Mouse (Mus musculus) gastrocnemius, postnatal 14 days (tissue): ENCODE measurements at regions not wholly inside any gene's neighbourhood (a gene's known extent, or its start where the extent isn't known, plus 50 kb on each side); places are given as distances from the start of the nearest gene placed in this dataset.

Experiments
- DNase-seq: peaks from one replicate; pipeline ENCODE4 v3.0.0; 2021; ENCODE audit warnings: mixed read lengths
- intact Hi-C: fragments of 180-260 bp; cut with DNase I; formaldehyde crosslinking; loops from one replicate; pipeline ENCODE4 v1.15.1; 2025; ENCODE audit warnings: low total_unique reads

- intact Hi-C loops, result no loop called here
- DNase-seq, result no peak
These were observed 292.3 kb downstream of the Lmx1a start for GRCm38 (mm10) chr1:167981292-167981691.

DNA sequence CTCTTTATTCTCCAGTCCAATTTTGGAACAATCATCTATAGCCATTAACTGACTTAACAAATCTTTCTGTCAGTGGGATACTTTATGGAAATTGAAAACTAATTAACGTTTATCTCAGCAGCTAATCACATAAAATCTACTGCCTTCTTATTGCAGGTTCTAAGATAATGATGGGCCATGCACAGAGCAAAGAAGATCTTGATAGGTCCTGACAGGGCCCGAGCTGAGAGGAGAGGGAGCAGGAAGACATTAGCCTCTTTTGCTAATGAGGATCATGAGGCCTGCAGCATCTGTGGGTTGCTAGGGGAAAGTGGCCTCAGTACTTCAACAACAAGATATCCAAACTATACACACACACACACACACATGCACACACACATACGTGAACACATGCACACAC lies 318.4 kb downstream of the Lmx1a start:
- intact Hi-C loops, result no loop called here
- no peak for DNase-seq

GRCm38 (mm10) chr1:168008216-168008615 lies 319.2 kb downstream of the Lmx1a start:
- DNase-seq, result no peak
- intact Hi-C loops, result no loop called here

DNA sequence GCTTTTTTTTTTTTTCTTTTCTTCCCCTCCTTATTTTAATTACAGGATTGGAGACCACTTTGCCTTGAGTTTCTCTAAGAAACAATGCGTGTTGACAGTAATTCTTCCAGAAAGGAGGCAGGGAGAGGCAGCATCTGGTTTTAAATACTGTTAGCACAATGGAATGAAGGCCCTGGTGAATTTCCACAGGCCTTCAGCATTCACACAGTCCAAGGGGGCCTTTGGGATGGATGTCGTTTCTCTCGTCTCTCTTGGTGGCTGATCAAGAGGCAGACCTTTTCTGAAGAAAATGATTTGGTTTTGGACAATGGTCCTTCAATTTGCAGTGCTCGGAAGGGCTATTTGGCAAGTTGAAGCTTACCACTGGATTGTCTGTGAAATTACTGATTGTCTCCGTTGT lies 321.4 kb downstream of the Lmx1a start:
- intact Hi-C loops, result no loop called here
- no peak for DNase-seq

- no peak for DNase-seq
- intact Hi-C loops, result no loop called here
These were observed 323.0 kb downstream of the Lmx1a start for GRCm38 (mm10) chr1:168012069-168012468.

GRCm38 (mm10) chr1:168012611-168013010 lies 323.6 kb downstream of the Lmx1a start:
- DNase-seq, result no peak
- intact Hi-C loops, result no loop called here

- DNase-seq, result no peak
- intact Hi-C loops, result no loop called here
These were observed 327.4 kb downstream of the Lmx1a start for GRCm38 (mm10) chr1:168016375-168016890.

DNA sequence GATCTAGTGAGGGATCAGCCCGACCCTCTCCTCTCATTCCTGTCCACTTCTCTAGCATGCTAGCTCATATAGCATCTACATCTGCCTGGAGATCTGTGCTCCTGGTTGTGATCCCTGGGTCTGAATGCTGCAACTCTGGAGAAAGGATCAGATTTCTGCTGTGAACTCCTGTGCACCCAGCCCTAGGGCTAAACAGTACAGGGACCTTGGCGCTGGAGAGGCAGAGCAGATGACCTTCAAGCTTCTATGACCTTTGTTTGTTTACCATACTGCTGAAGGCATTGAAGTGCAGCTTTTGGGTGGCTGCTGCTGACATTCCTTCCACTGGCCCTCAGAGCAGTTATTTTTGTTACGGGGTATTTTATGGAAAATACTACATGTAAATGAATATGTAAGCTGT lies 337.4 kb downstream of the Lmx1a start:
- no peak for DNase-seq
- intact Hi-C loops, result no loop called here

DNA sequence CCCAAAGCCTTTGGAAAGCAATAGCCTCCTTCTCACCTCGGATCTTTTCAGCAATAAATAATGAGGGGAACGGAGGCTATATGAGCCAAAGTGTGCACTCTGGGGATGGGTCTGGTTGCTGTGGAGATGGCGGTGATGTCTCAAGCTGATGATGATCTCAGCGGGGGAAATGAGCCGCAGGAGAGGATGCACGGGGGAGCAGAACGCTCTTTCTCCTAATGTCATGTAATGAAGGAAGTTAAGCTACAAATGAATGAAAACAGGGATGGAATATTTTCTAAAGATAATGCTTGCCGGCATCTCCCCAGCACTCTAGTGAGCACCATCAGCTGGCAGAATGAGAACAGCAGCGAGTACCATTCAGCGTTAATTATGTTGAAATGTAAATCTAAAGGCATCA lies 355.7 kb downstream of the Lmx1a start:
- peak; percentile 5 for DNase-seq
- intact Hi-C loops, result no loop called here

GRCm38 (mm10) chr1:168046347-168046746 lies 357.3 kb downstream of the Lmx1a start:
- intact Hi-C loops, result no loop called here
- DNase-seq, result no peak

- intact Hi-C loops, result no loop called here
- no peak for DNase-seq
These were observed 357.7 kb downstream of the Lmx1a start for GRCm38 (mm10) chr1:168046749-168047148.

GRCm38 (mm10) chr1:168049965-168050364 lies 360.9 kb downstream of the Lmx1a start:
- intact Hi-C loops, result no loop called here
- no peak for DNase-seq

- intact Hi-C loops, result no loop called here
These were observed 367.4 kb downstream of the Lmx1a start for GRCm38 (mm10) chr1:168056479-168056878.

DNA sequence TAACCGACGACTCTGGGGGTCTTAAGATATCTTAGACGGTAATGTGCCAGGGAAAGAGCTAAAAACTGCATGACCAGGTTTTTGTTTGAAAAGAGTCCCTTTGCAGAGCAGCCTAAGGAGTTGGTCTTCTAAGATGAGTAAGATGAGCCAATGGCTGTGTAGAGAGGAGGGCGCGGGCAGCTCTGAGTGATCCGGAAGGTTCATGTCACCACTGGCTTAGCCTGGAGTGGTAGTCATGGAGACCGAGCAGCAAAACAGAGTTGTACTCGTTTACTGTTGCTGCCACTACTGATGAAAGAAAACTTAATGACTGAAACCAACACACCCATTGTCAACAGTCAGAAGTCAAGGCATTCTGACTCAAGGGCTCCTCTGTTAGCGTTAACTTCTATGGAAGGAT lies 368.4 kb downstream of the Lmx1a start:
- DNase-seq, result no peak
- intact Hi-C loops, result no loop called here

More at GRCm38 (mm10) chr1:168056479-168056878, 367.4 kb downstream of the Lmx1a start:
- no peak for DNase-seq

DNA sequence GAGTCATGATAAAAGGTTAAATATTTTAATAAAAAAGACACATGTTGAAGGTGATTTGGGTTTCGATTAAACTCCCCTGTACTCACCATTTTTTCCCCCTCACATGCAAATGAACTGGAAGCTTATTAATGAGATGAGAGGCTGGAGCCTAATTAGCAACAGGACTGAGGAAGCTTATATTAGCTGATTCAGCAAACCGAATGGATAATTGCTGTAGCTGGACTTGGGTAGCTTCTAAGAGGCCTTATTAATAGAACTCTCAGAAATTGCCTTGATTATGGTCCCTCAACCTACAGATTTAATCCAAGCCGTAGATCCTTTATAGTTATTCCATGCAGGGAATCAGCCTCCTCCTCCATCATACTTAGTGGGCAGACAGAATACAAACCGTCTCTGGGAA lies 369.7 kb downstream of the Lmx1a start:
- intact Hi-C loops, result no loop called here
- DNase-seq, result no peak

DNA sequence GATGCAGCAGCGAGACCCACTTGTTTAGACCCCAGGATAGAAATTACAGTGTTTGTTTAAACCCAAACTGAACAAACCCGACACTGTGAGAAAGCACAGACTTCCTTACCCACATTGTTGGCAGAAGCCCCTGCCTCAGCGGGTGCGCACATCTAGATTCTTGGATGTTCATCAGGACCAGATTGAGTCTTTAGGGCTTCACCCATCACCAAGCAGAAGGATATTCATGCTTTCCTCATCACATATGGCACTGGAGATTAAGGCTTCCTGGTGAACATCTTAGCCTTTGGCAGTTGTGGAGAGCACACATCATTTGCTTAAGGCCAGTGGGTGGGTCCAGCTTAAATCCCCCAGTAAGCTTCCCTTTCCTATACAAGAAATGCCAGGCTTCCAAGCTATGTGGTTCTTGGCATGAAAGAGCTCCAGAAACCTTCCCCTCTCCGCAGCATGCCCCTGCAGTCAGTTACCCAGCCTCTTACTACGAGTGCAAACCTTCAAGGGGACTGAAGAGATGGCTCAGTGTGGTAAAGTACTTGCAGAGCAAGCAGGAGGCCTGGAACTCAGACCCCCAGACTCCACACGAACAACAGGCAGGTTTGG lies 367.9 kb downstream of the Pbx1 start:
- intact Hi-C loops, result no loop called here
- DNase-seq, result no peak

DNA sequence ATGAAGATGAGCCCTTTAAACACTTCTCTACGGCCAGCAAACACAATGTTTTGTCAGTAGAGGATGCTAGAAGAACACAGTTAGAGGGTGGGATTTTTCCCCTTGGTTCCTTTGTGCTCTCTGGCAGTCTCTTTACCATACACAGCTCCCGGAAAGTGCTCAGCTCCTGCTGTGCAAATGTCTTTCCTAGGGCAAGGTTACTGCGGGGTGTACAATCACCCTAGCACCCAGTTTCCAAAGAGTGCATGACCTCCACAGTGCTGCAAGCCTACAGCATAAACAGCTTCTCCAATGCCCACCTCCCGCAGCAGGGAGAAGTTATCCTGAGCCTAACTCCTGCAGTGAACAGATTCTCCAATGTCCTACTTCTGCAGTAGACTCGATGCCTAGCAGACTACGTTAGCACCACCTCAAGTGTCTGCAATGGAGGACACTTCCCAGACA lies 366.4 kb downstream of the Pbx1 start:
- DNase-seq, result no peak
- intact Hi-C loops, result no loop called here

GRCm38 (mm10) chr1:168066810-168067209 lies 365.3 kb downstream of the Pbx1 start:
- intact Hi-C loops, result no loop called here
- DNase-seq, result no peak

GRCm38 (mm10) chr1:168068003-168068919 lies 363.8 kb downstream of the Pbx1 start:
- DNase-seq, result no peak
- intact Hi-C loops, result no loop called here

- intact Hi-C loops, result no loop called here
- DNase-seq, result no peak
These were observed 363.0 kb downstream of the Pbx1 start for GRCm38 (mm10) chr1:168068920-168069590.
